Mouse (Mus musculus) embryonic fibroblast, embryonic 13.5 days (primary cell): ENCODE measurements around the gene Plbd2.

Source experiments
- CTCF ChIP-seq: IDR thresholded peaks from 2 replicates; pipeline ENCODE4 v1.5.1; 2011; ENCODE audit warnings: mild to moderate bottlenecking, control low read depth, low read length, moderate library complexity, borderline replicate concordance; ENCODE audit not compliant: insufficient read depth
- POLR2A ChIP-seq: IDR thresholded peaks from 2 replicates; pipeline ENCODE4 v1.6.1; 2011; ENCODE audit warnings: low read depth, mild to moderate bottlenecking, control low read depth, low read length, moderate library complexity

GRCm38 (mm10) chr5:120510982-120511642 lies 7.7 kb upstream of the Plbd2 start, which contains the start of gene Slc8b1:
- no peak for TF ChIP-seq CTCF
- peak; percentile 82 for TF ChIP-seq POLR2A
